Mouse (Mus musculus) MEL (cell line): ENCODE measurements at regions not wholly inside any gene's neighbourhood (a gene's known extent, or its start where the extent isn't known, plus 50 kb on each side); places are given as distances from the start of the nearest gene placed in this dataset.

Experiments used
- DNase-seq: peaks from one replicate; pipeline ENCODE4 v3.0.0; 2011; ENCODE audit warnings: low read depth, low spot score
- H3K27ac ChIP-seq: 2 replicates; pipeline ENCODE4 v1.5.1; 2012; ENCODE audit warnings: low read depth, mild to moderate bottlenecking, control low read depth, low read length, moderate library complexity; ENCODE audit not compliant: control insufficient read depth
- H3K27me3 ChIP-seq, 2 experiments: fragments of 150-350 bp in 1 of 2; sonication (generic) in 1 of 2; 2 replicates each; pipeline ENCODE4 v1.6.1; 2012; ENCODE audit warnings: low read length in 2 of 2, mild to moderate bottlenecking in 2 of 2, improper control_type of control experiment in 1 of 2, moderate library complexity in 1 of 2; ENCODE audit not compliant: insufficient read depth in 2 of 2, control insufficient read depth in 1 of 2
- H3K36me3 ChIP-seq, 2 experiments: 2 replicates each; pipeline ENCODE4 v1.6.1; 2012 to 2014; ENCODE audit warnings: low read length in 2 of 2, improper control_type of control experiment in 1 of 2, inconsistent platforms in 1 of 2, mild to moderate bottlenecking in 1 of 2; ENCODE audit not compliant: insufficient read depth in 2 of 2, control insufficient read depth in 1 of 2
- H3K4me1 ChIP-seq, 2 experiments: fragments of 150-350 bp in 1 of 2; sonication (generic) in 1 of 2; 2 replicates each; pipeline ENCODE4 v1.6.1; 2012; ENCODE audit warnings: low read length in 2 of 2, improper control_type of control experiment in 1 of 2, mild to moderate bottlenecking in 1 of 2; ENCODE audit not compliant: insufficient read depth in 2 of 2, control insufficient read depth in 1 of 2
- H3K4me3 ChIP-seq, 2 experiments: fragments of 150-350 bp in 1 of 2; sonication (generic) in 1 of 2; 2 replicates each; pipeline ENCODE4 v1.5.1; 2012; ENCODE audit warnings: low read depth in 2 of 2, low read length in 2 of 2, mild to moderate bottlenecking in 2 of 2, moderate library complexity in 2 of 2, control low read depth in 1 of 2, improper control_type of control experiment in 1 of 2; ENCODE audit not compliant: control insufficient read depth in 1 of 2, insufficient read depth in 1 of 2
- H3K79me2 ChIP-seq: 2 replicates; pipeline ENCODE4 v1.6.1; 2012; ENCODE audit warnings: mild to moderate bottlenecking, low read length, moderate library complexity; ENCODE audit not compliant: control insufficient read depth, poor library complexity, insufficient read depth
- H3K9ac ChIP-seq: 2 replicates; pipeline ENCODE4 v1.6.1; 2012; ENCODE audit warnings: low read depth, mild to moderate bottlenecking, control low read depth, low read length, moderate library complexity; ENCODE audit not compliant: control insufficient read depth, poor library complexity, severe bottlenecking
- H3K9me3 ChIP-seq: fragments of 150-350 bp; sonication (generic); replicated peaks from 2 replicates; pipeline ENCODE4 v1.6.1; 2012; ENCODE audit warnings: mild to moderate bottlenecking, low read length, improper control_type of control experiment, moderate library complexity; ENCODE audit not compliant: insufficient read depth
- BHLHE40 ChIP-seq: IDR thresholded peaks from 2 replicates; pipeline ENCODE4 v1.6.1; 2012; ENCODE audit warnings: low read depth, mild to moderate bottlenecking, inconsistent platforms, low read length, improper control_type of control experiment, borderline replicate concordance
- CHD2 ChIP-seq: IDR thresholded peaks from 2 replicates; pipeline ENCODE4 v1.6.1; 2011; ENCODE audit warnings: low read length, improper control_type of control experiment
- ELF1 ChIP-seq: IDR thresholded peaks from 2 replicates; pipeline ENCODE4 v1.6.1; 2014; ENCODE audit warnings: low read depth, mild to moderate bottlenecking, inconsistent platforms, low read length, improper control_type of control experiment, moderate library complexity
- EP300 ChIP-seq, 2 experiments: IDR thresholded peaks; 2 replicates each; pipeline ENCODE4 v1.6.1; 2011; ENCODE audit warnings: improper control_type of control experiment in 2 of 2, low read length in 2 of 2, low read depth in 1 of 2, mild to moderate bottlenecking in 1 of 2
- GABPA ChIP-seq: IDR thresholded peaks from 2 replicates; pipeline ENCODE4 v1.6.1; 2012; ENCODE audit warnings: low read depth, mild to moderate bottlenecking, inconsistent platforms, low read length, improper control_type of control experiment, moderate library complexity
- KAT2A ChIP-seq: conservative IDR thresholded peaks from 2 replicates; pipeline ENCODE4 v1.6.1; 2012; ENCODE audit warnings: low read depth, low read length, improper control_type of control experiment, inconsistent platforms
- MAX ChIP-seq: IDR thresholded peaks from 2 replicates; pipeline ENCODE4 v1.6.1; 2011; ENCODE audit warnings: low read length, improper control_type of control experiment
- MAZ ChIP-seq: IDR thresholded peaks from 2 replicates; pipeline ENCODE4 v1.6.1; 2012; ENCODE audit warnings: low read depth, mild to moderate bottlenecking, inconsistent platforms, low read length, improper control_type of control experiment
- MEF2A ChIP-seq: IDR thresholded peaks from 2 replicates; pipeline ENCODE4 v1.6.1; 2014; ENCODE audit warnings: low read depth, mild to moderate bottlenecking, inconsistent platforms, low read length, improper control_type of control experiment; ENCODE audit not compliant: poor library complexity, insufficient replicate concordance, severe bottlenecking; ENCODE audit errors: extremely low read depth
- MXI1 ChIP-seq: IDR thresholded peaks from 2 replicates; pipeline ENCODE4 v1.6.1; 2011; ENCODE audit warnings: mild to moderate bottlenecking, low read depth, low read length, improper control_type of control experiment
- MYC ChIP-seq: IDR thresholded peaks from 2 replicates; pipeline ENCODE4 v1.6.1; 2011; ENCODE audit warnings: low read depth, mild to moderate bottlenecking, low read length, improper control_type of control experiment, moderate library complexity
- POLR2AphosphoS2 ChIP-seq: IDR thresholded peaks from 2 replicates; pipeline ENCODE4 v1.6.1; 2011; ENCODE audit warnings: low read length, improper control_type of control experiment
- RCOR1 ChIP-seq: IDR thresholded peaks from 2 replicates; pipeline ENCODE4 v1.6.1; 2012; ENCODE audit warnings: low read depth, mild to moderate bottlenecking, inconsistent platforms, low read length, improper control_type of control experiment
- SIN3A ChIP-seq: IDR thresholded peaks from 2 replicates; pipeline ENCODE4 v1.6.1; 2012; ENCODE audit warnings: low read length, improper control_type of control experiment, inconsistent platforms
- TAL1 ChIP-seq: IDR thresholded peaks from 2 replicates; pipeline ENCODE4 v1.6.1; 2012; ENCODE audit warnings: mild to moderate bottlenecking, inconsistent platforms, low read length, moderate library complexity, mixed read lengths
- TBP ChIP-seq: IDR thresholded peaks from 2 replicates; pipeline ENCODE4 v1.8.0; 2011; ENCODE audit warnings: low read depth, low read length, improper control_type of control experiment
- TCF12 ChIP-seq: IDR thresholded peaks from 2 replicates; pipeline ENCODE4 v1.6.1; 2014; ENCODE audit warnings: low read depth, mild to moderate bottlenecking, inconsistent platforms, low read length, improper control_type of control experiment, moderate library complexity
- UBTF ChIP-seq: IDR thresholded peaks from 2 replicates; pipeline ENCODE4 v1.6.1; 2012; ENCODE audit warnings: low read depth, mild to moderate bottlenecking, inconsistent platforms, low read length, improper control_type of control experiment, moderate library complexity, borderline replicate concordance; ENCODE audit not compliant: insufficient read depth
- USF2 ChIP-seq, 2 experiments: IDR thresholded peaks; 2 replicates each; pipeline ENCODE4 v1.6.1; 2011 to 2012; ENCODE audit warnings: improper control_type of control experiment in 2 of 2, low read length in 2 of 2, borderline replicate concordance in 1 of 2, inconsistent platforms in 1 of 2, low read depth in 1 of 2, mild to moderate bottlenecking in 1 of 2; ENCODE audit not compliant: insufficient read depth in 1 of 2
- ZC3H11A ChIP-seq: IDR thresholded peaks from 2 replicates; pipeline ENCODE4 v1.6.1; 2012; ENCODE audit warnings: low read depth, mild to moderate bottlenecking, inconsistent platforms, low read length, improper control_type of control experiment
- ZMIZ1 ChIP-seq: IDR thresholded peaks from 2 replicates; pipeline ENCODE4 v1.6.1; 2012; ENCODE audit warnings: low read depth, mild to moderate bottlenecking, inconsistent platforms, low read length, improper control_type of control experiment, moderate library complexity

- Histone ChIP-seq H3K4me1 (no peaks in the 10 kb centered on the region), H3K36me3 (no peaks in the 10 kb centered on the region), H3K27me3 (no peaks in the 10 kb centered on the region), H3K9ac (no peak overlapping the region), H3K27ac (no peak overlapping the region), H3K79me2 (no peaks in the 10 kb centered on the region), H3K4me3 (no peak overlapping the region), H3K9me3 (no peaks in the 10 kb centered on the region)
- DNase-seq = no peak
- TF ChIP-seq MAX (no peak), MAZ (no peak), CHD2 (no peak), UBTF (no peak), TCF12 (no peak), RCOR1 (no peak), MXI1 (no peak)
Measured at GRCm38 (mm10) chr10:66565374-66565773, 530.6 kb upstream of the Jmjd1c start.

- Histone ChIP-seq H3K9ac (no peak overlapping the region), H3K4me3 (no peak overlapping the region), H3K4me1 (no peaks in the 10 kb centered on the region), H3K9me3 (no peaks in the 10 kb centered on the region), H3K79me2 (no peaks in the 10 kb centered on the region), H3K27ac (no peak overlapping the region), H3K36me3 (no peaks in the 10 kb centered on the region), H3K27me3 (no peaks in the 10 kb centered on the region)
- no peak for DNase-seq
- TF ChIP-seq TAL1 (no peak), RCOR1 (no peak), MEF2A (no peak), MXI1 (no peak), MYC (no peak), USF2 (IDR thresholded peaks at IDR 0.05; ENCODE audit: borderline replicate concordance in 1 of 2, insufficient read depth in 1 of 2, low read depth in 1 of 2, low read length in 2 of 2) (no peak), POLR2AphosphoS2 (no peak), SIN3A (no peak), TBP (no peak), ZMIZ1 (no peak), GABPA (no peak), KAT2A (no peak), EP300 (IDR thresholded peaks at IDR 0.05; ENCODE audit: low read depth in 1 of 2, low read length in 2 of 2) (no peak), BHLHE40 (no peak), ELF1 (no peak), ZC3H11A (no peak)
- TF ChIP-seq, all 39 proteins: peak for 0
Measured at GRCm38 (mm10) chr10:66574846-66575535, 520.9 kb upstream of the Jmjd1c start.
